ENCODE assay signal across 8 mouse cellular contexts in the genomic region with DNA sequence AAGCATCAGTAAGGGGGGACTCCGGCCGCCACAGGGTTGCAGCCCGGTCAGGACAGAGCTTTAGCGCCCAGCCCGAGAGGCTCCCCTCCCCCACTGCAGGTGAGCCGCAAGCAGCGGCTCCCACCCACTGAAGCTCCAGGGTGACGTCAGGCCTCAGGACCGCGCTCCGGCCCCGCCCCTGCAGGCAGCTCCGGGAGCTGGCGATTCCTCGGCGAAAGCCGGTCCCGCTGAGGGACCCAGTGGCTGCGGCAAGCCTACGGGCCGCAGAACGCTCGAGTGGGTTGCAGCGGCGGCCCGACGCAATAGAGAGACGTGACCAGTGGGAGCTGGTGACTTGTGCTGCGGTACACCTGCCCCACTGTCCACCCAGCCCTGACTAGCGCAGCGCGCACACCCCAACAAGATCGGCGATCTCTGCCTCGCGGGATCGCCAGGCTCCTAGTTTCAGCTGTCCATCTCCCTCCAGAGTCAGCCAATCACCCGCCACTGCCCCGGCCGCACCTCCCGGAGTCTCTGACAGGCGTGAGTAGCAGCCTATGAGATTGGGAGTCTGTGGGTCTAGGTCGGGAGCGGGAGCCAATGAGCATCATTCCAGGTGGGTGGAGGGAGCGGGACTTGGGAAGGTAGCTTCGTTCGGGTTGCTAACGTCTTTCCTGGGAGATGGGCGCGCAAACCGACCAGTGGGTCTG. TPM values are rescaled to one million over a fixed set of nuclear protein-coding genes. Genes with fewer than 3 reads are reported as not detected.
DNase-seq lines count a peak whose midpoint lies in the region; ATAC-seq lines count a peak whose summit lies in the region.

A gene (plus strand): TSS at position 239 of the 689 bp plus-strand sequence.

- peak within 1 kb of the TSS; percentile 95 for H3K4me3 ChIP-seq in embryonic facial prominence, embryonic 11.5 days (ENCODE audit: low read depth, low read length)
- H3K4me3 ChIP-seq in intestine, embryonic 16.5 days (ENCODE audit: low read length): peak within 1 kb of the TSS; percentile 81

- H3K4me1 ChIP-seq in embryonic facial prominence, embryonic 11.5 days (ENCODE audit: control insufficient read depth, insufficient read depth, low read length): no peaks in the 10 kb centered on the region; the same call in 1 of the 2 replicates
- H3K4me1 ChIP-seq in intestine, embryonic 16.5 days (ENCODE audit: control insufficient read depth, insufficient read depth, low read length): peaks cover 6% of the 10 kb centered on the region

- intact Hi-C loops in left cerebral cortex, postnatal 25 days (cut with DNase I): loop anchor here (2.0 to 5.0 kb wide), 3 partner anchors 33 to 124 kb away; no protein-coding TSS in a partner anchor

- H3K36me3 ChIP-seq in embryonic facial prominence, embryonic 11.5 days (replicated peaks; ENCODE audit: control insufficient read depth, insufficient read depth, low read depth, low read length): no peaks in the 10 kb centered on the region
- no peaks in the 10 kb centered on the region for H3K36me3 ChIP-seq in intestine, embryonic 16.5 days (ENCODE audit: control insufficient read depth, insufficient read depth, low read length)

- ATAC-seq in embryonic facial prominence, embryonic 11.5 days (replicated peaks; ENCODE audit: insufficient number of reproducible peaks, low FRiP score, low TSS enrichment, low read depth): peak; percentile 99
- ATAC-seq in intestine, embryonic 16.5 days: peak; percentile 100

- peak within 1 kb of the TSS; percentile 99 for H3K9ac ChIP-seq in embryonic facial prominence, embryonic 11.5 days (replicated peaks; ENCODE audit: low read length)
- peak within 1 kb of the TSS; percentile 90 for H3K9ac ChIP-seq in intestine, embryonic 16.5 days (ENCODE audit: low read depth, low read length)

- H3K27ac ChIP-seq in embryonic facial prominence, embryonic 11.5 days (replicated peaks; ENCODE audit: low read depth, low read length): peak within 1 kb of the TSS; percentile 91
- peak within 1 kb of the TSS; percentile 98 for H3K27ac ChIP-seq in intestine, embryonic 16.5 days (ENCODE audit: low read length)

- peak; percentile 99 for DNase-seq in adrenal gland, postnatal 25 days
- peak; percentile 100 for DNase-seq in embryonic facial prominence, embryonic 11.5 days (ENCODE audit: low spot score)
- DNase-seq in gonadal fat pad, adult 2 months (ENCODE audit: low read depth): peak; percentile 81
- peak; percentile 99 to 100 for DNase-seq in left cerebral cortex, postnatal 25 days (ENCODE audit: low spot score in 2 of 2)
- peak; percentile 100 for DNase-seq in mesoderm, embryonic 11.5 days (ENCODE audit: low read depth, low spot score)
- peak; percentile 99 for DNase-seq in right cerebral cortex, postnatal 25 days
- DNase-seq in urinary bladder, postnatal 36 days (ENCODE audit: low spot score in 2 of 2): peak; percentile 97 to 99

- H3K4me2 ChIP-seq in embryonic facial prominence, embryonic 11.5 days (ENCODE audit: low read depth, low read length): peak within 1 kb of the TSS; percentile 77
- peak within 1 kb of the TSS; percentile 88 for H3K4me2 ChIP-seq in intestine, embryonic 16.5 days (ENCODE audit: low read depth, low read length)

- H3K9me3 ChIP-seq in embryonic facial prominence, embryonic 11.5 days (replicated peaks; ENCODE audit: control insufficient read depth, low read length): no peaks in the 10 kb centered on the region
- no peaks in the 10 kb centered on the region for H3K9me3 ChIP-seq in intestine, embryonic 16.5 days (ENCODE audit: control insufficient read depth, low read length)

- no peaks in the 10 kb centered on the region for H3K27me3 ChIP-seq in embryonic facial prominence, embryonic 11.5 days (ENCODE audit: control insufficient read depth, insufficient read depth, low read length)
- no peaks in the 10 kb centered on the region for H3K27me3 ChIP-seq in intestine, embryonic 16.5 days (replicated peaks; ENCODE audit: control insufficient read depth, insufficient read depth, low read length)

- WGBS in embryonic facial prominence, embryonic 11.5 days: under 1% methylated on average over 49 of the region's 51 CpGs
- under 1% methylated on average over 51 of the region's 51 CpGs for WGBS in intestine, embryonic 16.5 days

RNA-seq across cellular contexts. Expression of the gene that starts here (rescaled TPM):
- total RNA-seq in adrenal gland, postnatal 25 days (2021): 31.8 and 32.4 TPM in 2 replicates
- 137 and 146 TPM in 2 replicates for polyA plus RNA-seq in embryonic facial prominence, embryonic 11.5 days (2014; fragmentation: Nextera tagmentation; extraction: Ambion mirVana)
- 25.0 and 41.5 TPM in 2 replicates for polyA plus RNA-seq in gonadal fat pad, adult 2 months (2012; rRNA removed)
- polyA plus RNA-seq in intestine, embryonic 16.5 days (2015; fragmentation: Nextera tagmentation; extraction: Ambion mirVana): 49.5 and 50.1 TPM in 2 replicates
- total RNA-seq in left cerebral cortex, postnatal 25 days (2021): 100 to 1,000 TPM; 197 to 215 TPM

Comparison
In these comparisons a context has a peak if more than half of its experiments do, and no peak if none do; other contexts are left out.
1. Peak in every context shown above with its lines: DNase-seq, ATAC-seq, H3K4me3 ChIP-seq and H3K27ac ChIP-seq.